Mouse (Mus musculus): Measurements from ENCODE around the gene Fgf15.

GRCm38 (mm10) chr7:144928009-144928888 lies 31.9 kb downstream of the Fgf15 start:
- TF ChIP-seq TAL1 (IDR thresholded peaks at IDR 0.05; ENCODE audit: low read length) = no peak
- no peak for TF ChIP-seq GATA1 (IDR thresholded peaks at IDR 0.05; ENCODE audit: low read length)
